Comparison of ENCODE assay signal across 8 mouse cellular contexts in genomic region chr1:46853317-46854035, GRCm38 (mm10). TPM values are rescaled to one million over a fixed set of nuclear protein-coding genes. Genes with fewer than 3 reads are reported as not detected.
A peak's percentile ranks its signal among the peaks of the same experiment; 100 is the strongest.
DNase-seq lines count a peak whose midpoint lies in the region; ATAC-seq and TF ChIP-seq lines count a peak whose summit lies in the region.

No protein-coding gene starts in this region.

- peak overlapping the region in 1 of 2 experiments; percentile 89; a peak in 2 of 4 replicates for H3K4me3 ChIP-seq in MEL (ENCODE audit: control insufficient read depth in 1 of 2, insufficient read depth in 1 of 2, low read depth in 2 of 2, low read length in 2 of 2)
- peak overlapping the region; percentile 87 for H3K4me3 ChIP-seq in cerebellum, adult 2 months (replicated peaks; ENCODE audit: insufficient read depth, low read depth, low read length)
- H3K4me3 ChIP-seq in hindbrain, embryonic 10.5 days = peak overlapping the region; percentile 86
- H3K4me3 ChIP-seq in lung, postnatal 0 days (ENCODE audit: low read depth, low read length) = peak overlapping the region; percentile 98

- H3K27ac ChIP-seq in MEL (ENCODE audit: control insufficient read depth, low read depth, low read length) = peak overlapping the region; percentile 100
- H3K27ac ChIP-seq in cerebellum, adult 2 months (ENCODE audit: insufficient read depth, low read length) = peak overlapping the region; percentile 97
- peak overlapping the region; percentile 100 for H3K27ac ChIP-seq in hindbrain, embryonic 10.5 days
- H3K27ac ChIP-seq in lung, postnatal 0 days (ENCODE audit: low read length) = peak overlapping the region; percentile 100

- H3K4me2 ChIP-seq in lung, postnatal 0 days (replicated peaks; ENCODE audit: low read depth, low read length) = peak overlapping the region; percentile 76

- peak overlapping the region; percentile 97 for H3K9ac ChIP-seq in MEL (ENCODE audit: control insufficient read depth, low read depth, low read length, poor library complexity, severe bottlenecking)
- H3K9ac ChIP-seq in lung, postnatal 0 days (replicated peaks; ENCODE audit: low read depth) = peak overlapping the region; percentile 100

- no peak for TF ChIP-seq EP300 in MEL (IDR thresholded peaks at IDR 0.05; ENCODE audit: low read depth in 1 of 2, low read length in 2 of 2)
- peak; percentile 85 for TF ChIP-seq EP300 in lung, postnatal 0 days (IDR thresholded peaks at IDR 0.05)

- H3K9me3 ChIP-seq in MEL (replicated peaks; ENCODE audit: insufficient read depth, low read length) = no peaks in the 10 kb centered on the region
- no peaks in the 10 kb centered on the region for H3K9me3 ChIP-seq in hindbrain, embryonic 10.5 days
- H3K9me3 ChIP-seq in lung, postnatal 0 days (ENCODE audit: low read length) = no peaks in the 10 kb centered on the region

- peak; percentile 94 for DNase-seq in MEL (ENCODE audit: low read depth, low spot score)
- DNase-seq in cerebellum, adult 2 months = peak; percentile 96 to 99
- DNase-seq in forelimb bud, embryonic 11.5 days (ENCODE audit: low read depth, low spot score) = peak; percentile 98
- DNase-seq in hindbrain, embryonic 10.5 days (ENCODE audit: low spot score) = peak; percentile 97
- peak; percentile 97 for DNase-seq in layer of hippocampus, adult 9-11 months
- peak; percentile 98 for DNase-seq in lung, postnatal 0 days (ENCODE audit: low spot score)
- peak; percentile 99 for DNase-seq in ovary, postnatal 14 days (ENCODE audit: low spot score)
- peak; percentile 96 for DNase-seq in thymus, postnatal 14 days

- H3K79me2 ChIP-seq in MEL (ENCODE audit: control insufficient read depth, insufficient read depth, low read length, poor library complexity) = peaks cover 15% of the 10 kb centered on the region

- under 1% methylated on average over 86 of the region's 86 CpGs for WGBS in cerebellum, adult 2 months
- under 1% methylated on average over 86 of the region's 86 CpGs for WGBS in hindbrain, embryonic 10.5 days
- WGBS in lung, postnatal 0 days = 2% methylated on average over 70 of the region's 86 CpGs

- no peak for TF ChIP-seq CTCF in MEL (IDR thresholded peaks at IDR 0.05 in 2 of 3, conservative IDR thresholded peaks at IDR 0.05 in 1 of 3; ENCODE audit: control insufficient read depth in 1 of 3, insufficient read depth in 1 of 3, low read depth in 2 of 3, low read length in 3 of 3, poor library complexity in 1 of 3, severe bottlenecking in 1 of 3)
- TF ChIP-seq CTCF in cerebellum, adult 2 months (IDR thresholded peaks at IDR 0.05; ENCODE audit: borderline replicate concordance, insufficient read depth, low read depth, low read length) = no peak
- peak; percentile 40 for TF ChIP-seq CTCF in lung, postnatal 0 days (IDR thresholded peaks at IDR 0.05)

- H3K27me3 ChIP-seq in MEL (ENCODE audit: control insufficient read depth in 1 of 2, insufficient read depth in 2 of 2, low read length in 2 of 2) = no peaks in the 10 kb centered on the region
- H3K27me3 ChIP-seq in cerebellum, adult 2 months (ENCODE audit: control insufficient read depth, insufficient read depth, low read length) = no peaks in the 10 kb centered on the region
- no peaks in the 10 kb centered on the region for H3K27me3 ChIP-seq in hindbrain, embryonic 10.5 days (ENCODE audit: insufficient read depth, poor library complexity, severe bottlenecking)
- no peaks in the 10 kb centered on the region for H3K27me3 ChIP-seq in lung, postnatal 0 days (replicated peaks; ENCODE audit: insufficient read depth, low read length)

- peaks cover 0 to 21% of the 10 kb centered on the region in 2 experiments; a peak in 2 of 4 replicates for H3K36me3 ChIP-seq in MEL (ENCODE audit: control insufficient read depth in 1 of 2, insufficient read depth in 2 of 2, low read length in 2 of 2)
- H3K36me3 ChIP-seq in hindbrain, embryonic 10.5 days = no peaks in the 10 kb centered on the region
- H3K36me3 ChIP-seq in lung, postnatal 0 days (ENCODE audit: insufficient read depth, low read length) = no peaks in the 10 kb centered on the region

- TF ChIP-seq POLR2A in MEL (IDR thresholded peaks at IDR 0.05; ENCODE audit: control insufficient read depth in 1 of 2, insufficient read depth in 1 of 2, low read depth in 1 of 2, low read length in 2 of 2, poor library complexity in 1 of 2) = peak; percentile 58 to 77
- TF ChIP-seq POLR2A in cerebellum, adult 2 months (IDR thresholded peaks at IDR 0.05; ENCODE audit: borderline replicate concordance, insufficient read depth, low read length) = peak; percentile 89

- ATAC-seq in lung, postnatal 0 days = peak; percentile 95

- 0 out of 4 replicates have a peak, but pooled peaks cover 0 to 3% of the 10 kb centered on the region in 2 experiments for H3K4me1 ChIP-seq in MEL (ENCODE audit: control insufficient read depth in 1 of 2, insufficient read depth in 2 of 2, low read length in 2 of 2)
- H3K4me1 ChIP-seq in cerebellum, adult 2 months (ENCODE audit: control insufficient read depth, insufficient read depth, low read length) = no peaks in the 10 kb centered on the region; the same call in 1 of the 2 replicates
- peaks cover 29% of the 10 kb centered on the region for H3K4me1 ChIP-seq in hindbrain, embryonic 10.5 days (replicated peaks)
- peaks cover 9% of the 10 kb centered on the region; the same call in 1 of the 2 replicates for H3K4me1 ChIP-seq in lung, postnatal 0 days (ENCODE audit: insufficient read depth, low read depth, low read length)

- no peak for TF ChIP-seq RAD21 in MEL (IDR thresholded peaks at IDR 0.05; ENCODE audit: low read depth, low read length)

TF ChIP-seq in MEL, 35 proteins besides CTCF, POLR2A, EP300 and RAD21:
- TF ChIP-seq MYC (IDR thresholded peaks at IDR 0.05; ENCODE audit: low read depth, low read length) (no peak), ZC3H11A (IDR thresholded peaks at IDR 0.05; ENCODE audit: low read depth, low read length) (no peak), JUND (IDR thresholded peaks at IDR 0.05; ENCODE audit: low read depth, low read length) (no peak), USF2 (IDR thresholded peaks at IDR 0.05; ENCODE audit: borderline replicate concordance in 1 of 2, insufficient read depth in 1 of 2, low read depth in 1 of 2, low read length in 2 of 2) (no peak), TBP (IDR thresholded peaks at IDR 0.05; ENCODE audit: low read depth, low read length) (peak; percentile 93), ZKSCAN1 (IDR thresholded peaks at IDR 0.05; ENCODE audit: low read depth, low read length) (no peak), UBTF (IDR thresholded peaks at IDR 0.05; ENCODE audit: borderline replicate concordance, insufficient read depth, low read depth, low read length) (peak; percentile 68; the same call in 1 of the 2 replicates)
TF ChIP-seq in MEL: peak in this region for 2.

RNA-seq across cellular contexts. Expression of gene Slc39a10, which starts 39.2 kb away (rescaled TPM):
- total RNA-seq in MEL (2012; rRNA removed) = 14.9 and 15.2 TPM in 2 replicates
- 10 to 100 TPM in 1 of 2 experiments, not detected in 1; 17.7 TPM for polyA plus RNA-seq in MEL (2012; ENCODE audit: insufficient read depth in 1 of 2, insufficient read length in 2 of 2, low read depth in 1 of 2, low replicate concordance in 2 of 2, missing spikeins in 1 of 2)
- 32.6 and 34.3 TPM in 2 replicates for polyA plus RNA-seq in cerebellum, adult 2 months (2012; rRNA removed)
- 44.6 and 63.8 TPM in 2 replicates for polyA plus RNA-seq in hindbrain, embryonic 10.5 days (2016; fragmentation: Nextera tagmentation; extraction: Ambion mirVana)
- 15.9 and 23.6 TPM in 2 replicates for polyA plus RNA-seq in lung, postnatal 0 days (2015; fragmentation: Nextera tagmentation; extraction: Ambion mirVana)
